Mouse (Mus musculus): ENCODE data around the gene Mrtfb.

Mrtfb gene

DNA sequence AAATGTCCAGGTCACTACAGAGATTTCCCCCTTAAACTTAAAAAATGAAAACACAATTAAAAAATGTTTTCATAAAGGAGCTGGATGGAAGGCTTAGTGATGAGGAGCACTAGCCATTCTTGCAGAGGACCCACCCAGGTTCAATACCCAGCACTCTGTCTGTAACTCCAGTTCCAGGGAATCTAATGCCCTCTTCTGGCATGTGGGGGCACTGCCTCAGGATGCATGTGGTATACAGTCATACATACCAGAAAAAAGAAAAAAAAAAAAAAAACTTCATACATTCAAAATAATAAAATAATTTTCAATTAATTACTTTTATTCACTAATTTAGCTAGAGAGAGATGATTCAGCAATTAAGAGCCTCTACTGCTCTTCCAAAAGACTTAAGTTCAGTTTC is 95.0 kb downstream of the Mrtfb start:
- no peak for DNase-seq (ENCODE audit: low read depth, low spot score)

DNA sequence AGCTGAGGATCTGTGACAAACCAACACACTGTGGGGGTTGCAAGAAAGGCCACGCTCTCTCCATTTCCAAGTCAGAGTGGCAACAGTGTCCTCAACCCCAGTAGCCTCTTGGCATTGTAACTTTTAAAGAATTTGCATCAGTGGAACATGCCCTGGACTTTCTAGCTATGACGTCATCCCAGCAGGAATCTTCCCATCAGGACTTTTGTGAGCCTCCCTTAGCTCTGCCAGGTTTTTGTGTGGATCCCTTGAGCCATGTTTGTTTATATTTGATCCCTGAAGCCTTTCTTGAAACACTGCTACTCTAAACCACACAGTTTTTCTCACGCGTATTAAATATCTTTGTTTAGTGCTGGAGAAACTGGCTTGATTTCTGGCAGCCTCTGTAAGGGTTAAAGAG is 97.6 kb downstream of the Mrtfb start:
- DNase-seq (ENCODE audit: low read depth, low spot score): no peak

DNA sequence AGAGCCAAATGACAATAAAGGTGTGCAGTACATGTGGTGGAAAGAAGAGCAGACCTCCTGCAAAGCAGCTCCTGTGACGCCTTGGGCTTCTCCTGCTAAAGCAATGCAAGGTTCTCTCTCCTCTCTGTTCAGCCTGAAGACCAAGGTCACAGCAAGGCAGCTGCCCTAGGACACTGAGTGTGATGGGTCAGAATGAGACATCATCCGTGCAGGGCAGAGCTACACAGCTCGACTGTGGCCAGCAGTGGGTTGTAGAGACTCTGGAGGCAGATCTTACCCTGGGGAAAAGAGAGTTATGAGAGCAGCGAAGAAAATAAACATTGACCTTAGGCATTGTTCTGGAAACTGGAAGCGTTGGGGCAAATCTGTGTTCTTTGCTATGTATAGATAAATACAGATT is 98.2 kb downstream of the Mrtfb start:
- DNase-seq (ENCODE audit: low read depth, low spot score): no peak

DNA sequence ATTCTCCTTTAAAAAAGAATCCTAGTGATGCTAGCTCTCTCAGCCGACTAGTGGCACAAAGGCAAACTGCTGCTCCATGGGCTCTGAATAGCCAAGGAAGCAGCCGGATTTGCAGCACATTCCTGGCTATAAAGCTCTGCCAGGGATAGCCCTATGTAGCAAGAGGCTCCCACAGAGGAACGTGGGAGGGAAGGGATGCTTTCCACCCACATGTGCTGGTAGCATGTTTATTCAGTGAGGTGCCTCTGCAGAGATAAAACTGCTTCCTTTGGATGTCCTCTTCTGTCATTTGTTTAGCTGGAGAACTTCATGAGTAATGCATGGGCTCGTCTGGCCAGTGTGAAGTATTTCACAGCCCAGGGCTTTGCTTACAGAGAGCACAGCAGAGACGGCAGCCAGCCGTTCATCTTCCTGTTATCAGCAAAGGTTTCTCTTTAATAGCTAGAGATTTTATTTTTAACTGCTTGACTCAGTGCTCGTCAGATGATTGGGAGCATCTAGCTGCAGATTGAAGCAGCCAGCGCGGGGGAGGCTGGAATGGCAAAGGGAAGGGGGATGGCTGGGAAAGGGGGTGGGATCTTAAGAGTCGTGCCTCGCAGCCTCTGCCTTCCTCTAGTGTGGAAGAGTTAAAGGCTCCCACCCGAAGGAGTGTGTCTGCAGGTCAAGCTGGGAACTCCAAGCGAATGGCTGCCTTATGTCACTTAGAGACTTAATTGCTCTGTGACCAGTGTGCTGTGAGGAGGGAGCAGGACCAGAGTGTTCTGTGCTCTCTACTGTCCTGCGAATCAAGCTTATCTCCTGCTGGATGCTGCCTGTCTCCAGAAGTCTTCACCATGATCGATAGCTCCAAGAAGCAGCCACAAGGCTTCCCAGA is 101.8 kb downstream of the Mrtfb start:
- DNase-seq (ENCODE audit: low read depth, low spot score): peak; percentile 95

DNA sequence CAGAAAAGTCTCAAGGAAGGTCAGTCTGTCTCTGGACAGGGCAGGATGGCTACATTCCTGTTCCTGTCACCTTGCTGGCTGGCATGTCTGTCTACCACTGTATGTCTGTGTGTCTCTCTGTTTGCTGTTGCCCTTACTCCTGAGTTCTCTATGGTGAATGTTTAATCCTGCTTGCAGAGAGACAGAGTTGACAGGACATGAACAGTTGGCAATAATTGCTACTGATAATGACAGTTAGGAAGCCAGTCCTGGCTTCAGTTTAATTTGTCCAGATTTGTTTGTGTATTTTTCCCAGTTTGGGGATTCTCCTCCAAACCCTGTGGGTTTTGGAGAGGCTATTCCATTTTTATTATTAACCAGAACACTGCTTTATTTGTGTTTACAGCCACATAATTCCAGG is 102.5 kb downstream of the Mrtfb start:
- DNase-seq (ENCODE audit: low read depth, low spot score): no peak

DNA sequence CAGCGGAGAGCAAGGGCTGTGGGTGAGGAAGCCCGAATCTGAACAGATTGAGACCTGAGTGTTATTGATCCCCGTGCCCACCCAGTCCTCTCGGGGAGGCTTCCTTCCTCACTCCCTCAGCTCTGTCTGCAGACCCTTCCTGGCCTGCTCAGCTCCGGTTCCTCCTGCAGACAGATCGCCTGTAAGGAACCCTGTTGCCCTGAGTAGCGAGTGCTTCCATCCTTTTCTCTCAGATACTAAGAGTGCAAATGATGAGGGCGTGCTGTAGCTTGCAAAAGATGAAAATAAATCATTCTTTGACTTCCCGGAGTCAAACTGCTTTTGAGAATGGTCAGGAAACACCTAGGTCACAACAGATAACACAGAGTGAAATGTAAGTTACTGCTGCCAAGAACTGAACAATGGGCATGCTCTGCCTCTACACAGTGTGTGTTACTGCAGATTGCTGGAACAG is 103.2 kb downstream of the Mrtfb start:
- no peak for DNase-seq (ENCODE audit: low read depth, low spot score)

DNA sequence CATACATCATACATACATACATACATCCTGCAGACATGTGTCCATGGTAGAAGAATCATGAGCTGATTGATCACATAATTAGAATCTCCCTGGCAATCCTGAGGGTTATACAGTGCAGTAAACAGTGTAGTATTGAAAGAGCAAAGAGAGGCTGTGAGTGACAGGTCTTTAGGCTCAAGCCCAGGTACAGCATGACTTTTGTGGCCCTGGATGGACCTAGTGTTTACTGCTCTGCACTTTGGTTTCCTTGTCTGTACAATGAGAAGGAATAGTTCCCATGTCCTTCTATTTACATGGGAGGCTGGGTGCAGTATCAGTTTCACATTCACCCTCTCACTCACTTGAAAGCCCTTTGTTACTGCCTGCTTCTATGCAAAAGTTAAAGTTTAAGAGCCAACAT is 103.9 kb downstream of the Mrtfb start:
- no peak for DNase-seq (ENCODE audit: low read depth, low spot score)

DNA sequence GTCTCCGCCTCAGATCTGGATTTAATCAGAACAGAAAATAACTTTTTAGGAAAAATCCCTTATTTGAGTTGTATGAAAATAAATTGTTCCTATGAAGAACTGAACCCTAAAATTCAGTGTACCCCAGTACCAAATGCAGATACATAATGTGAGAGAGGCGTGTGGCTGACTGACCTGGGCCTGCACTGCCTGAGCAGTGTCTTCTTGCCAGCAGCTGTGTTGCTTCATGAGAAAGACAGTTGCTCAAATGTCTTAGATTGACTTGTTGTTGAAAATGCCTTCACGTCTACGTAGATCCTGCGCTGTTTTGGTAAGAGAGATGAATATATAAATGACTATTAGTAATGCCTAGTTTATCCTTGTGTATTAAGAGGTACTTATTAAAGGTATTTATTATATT is 104.6 kb downstream of the Mrtfb start:
- no peak for DNase-seq (ENCODE audit: low read depth, low spot score)

DNA sequence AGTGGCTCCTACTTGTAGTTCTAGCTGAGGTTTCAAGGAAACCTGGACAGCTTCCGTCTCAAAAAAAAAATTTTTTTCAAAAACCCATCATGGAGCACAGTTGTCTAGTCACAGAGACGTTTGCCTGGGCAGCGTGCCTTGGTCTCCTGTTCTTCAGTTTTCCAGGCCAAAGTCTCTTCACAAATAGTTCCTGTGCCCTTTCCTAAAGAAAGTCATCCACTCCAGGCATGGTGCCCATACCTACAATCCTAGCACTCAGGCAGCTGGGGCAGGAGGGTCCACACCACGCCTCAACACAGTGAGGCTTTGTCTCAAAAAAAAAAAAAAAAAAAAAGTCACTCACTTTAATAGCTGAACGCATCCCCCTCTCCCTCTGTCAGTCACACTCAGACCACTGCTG is 106.9 kb downstream of the Mrtfb start:
- DNase-seq (ENCODE audit: low read depth, low spot score): no peak

DNA sequence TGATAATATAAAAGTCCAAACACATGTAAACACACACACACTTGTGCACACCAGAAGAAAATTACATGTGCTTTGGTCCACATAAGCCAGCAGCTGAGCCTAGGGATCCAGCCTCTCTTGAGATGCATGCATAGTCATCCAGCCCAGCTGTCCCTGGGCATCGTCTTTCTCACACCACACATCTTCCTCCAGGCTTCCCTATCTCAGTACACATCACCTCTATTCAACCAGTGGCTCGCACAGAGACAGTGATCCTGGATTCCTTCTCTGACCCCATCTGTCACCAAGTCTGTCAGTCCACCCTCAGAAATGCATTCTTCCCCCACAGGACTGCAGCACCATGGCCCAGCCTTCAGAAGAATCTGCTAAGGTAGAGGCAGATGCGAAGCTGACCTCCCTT is 107.9 kb downstream of the Mrtfb start:
- no peak for DNase-seq (ENCODE audit: low read depth, low spot score)

DNA sequence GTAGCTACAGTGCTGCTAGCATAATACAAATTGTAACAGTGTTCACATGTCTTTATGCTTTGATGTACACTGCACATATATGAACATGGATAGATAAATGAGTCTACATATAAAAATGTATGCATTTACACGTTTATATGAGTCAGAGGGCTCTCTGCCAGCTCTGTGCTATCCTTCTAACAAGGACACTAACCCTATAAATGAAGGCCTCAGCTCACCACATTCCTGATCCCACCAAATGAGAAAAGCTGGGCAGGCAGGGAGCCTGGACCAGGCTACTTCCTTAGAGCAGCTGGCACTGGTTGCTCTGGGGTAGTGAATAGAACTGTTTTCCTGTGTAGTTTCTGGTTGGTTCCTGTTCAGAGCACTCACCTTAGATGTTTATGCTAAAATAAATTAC is 110.0 kb downstream of the Mrtfb start:
- DNase-seq (ENCODE audit: low read depth, low spot score): no peak

DNA sequence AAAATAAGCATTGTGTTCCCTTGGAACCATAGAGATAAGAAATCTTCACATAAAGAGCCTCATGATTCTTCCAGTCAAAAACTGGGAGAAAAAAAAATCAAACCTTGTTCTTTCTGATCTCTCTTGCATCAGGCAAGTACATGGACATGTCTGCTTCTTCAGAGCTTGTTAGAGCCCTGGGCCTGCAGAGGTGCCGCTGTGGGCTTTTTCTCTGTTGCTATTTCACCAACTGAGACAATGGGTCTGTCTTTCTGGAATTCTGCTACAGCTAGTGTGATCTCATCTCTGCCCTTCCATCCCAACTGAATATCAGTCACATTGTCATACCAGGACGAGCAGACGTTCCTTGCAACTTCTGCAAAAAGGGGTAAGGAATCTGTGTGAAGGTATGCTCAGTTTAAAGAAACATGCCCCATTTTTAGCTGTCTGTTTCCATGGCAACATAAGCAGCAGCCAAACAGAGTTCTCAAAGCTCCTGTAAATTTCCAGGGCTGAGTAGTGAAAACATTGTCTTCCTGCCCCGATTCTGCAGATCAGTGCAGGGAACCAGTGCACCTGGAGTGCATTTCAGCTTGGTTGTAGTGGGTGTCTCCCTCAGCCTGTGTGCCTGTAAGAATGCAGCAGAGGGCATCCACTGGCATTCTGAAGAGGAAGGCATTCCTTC is 110.7 kb downstream of the Mrtfb start:
- DNase-seq (ENCODE audit: low read depth, low spot score): peak; percentile 90

DNA sequence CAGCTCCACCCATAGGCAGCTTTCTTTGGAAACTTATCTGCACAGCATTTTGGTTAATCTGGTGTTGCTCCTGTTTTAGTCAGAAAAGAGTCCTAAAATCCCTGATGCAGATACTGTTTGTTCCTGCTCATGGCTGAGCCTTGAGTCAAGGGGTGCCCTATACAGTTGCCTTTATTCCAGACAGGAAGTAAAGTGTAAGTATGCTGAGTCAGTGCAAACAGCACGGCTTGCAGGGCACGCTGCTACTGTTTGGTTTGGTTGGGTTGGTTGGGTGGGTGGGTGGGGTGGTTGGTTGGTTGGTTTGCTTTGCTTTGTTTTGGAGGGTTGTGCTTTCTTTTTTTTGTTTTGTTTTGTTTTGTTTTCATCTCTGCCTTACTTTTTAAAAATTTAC is 111.2 kb downstream of the Mrtfb start:
- no peak for DNase-seq (ENCODE audit: low read depth, low spot score)

DNA sequence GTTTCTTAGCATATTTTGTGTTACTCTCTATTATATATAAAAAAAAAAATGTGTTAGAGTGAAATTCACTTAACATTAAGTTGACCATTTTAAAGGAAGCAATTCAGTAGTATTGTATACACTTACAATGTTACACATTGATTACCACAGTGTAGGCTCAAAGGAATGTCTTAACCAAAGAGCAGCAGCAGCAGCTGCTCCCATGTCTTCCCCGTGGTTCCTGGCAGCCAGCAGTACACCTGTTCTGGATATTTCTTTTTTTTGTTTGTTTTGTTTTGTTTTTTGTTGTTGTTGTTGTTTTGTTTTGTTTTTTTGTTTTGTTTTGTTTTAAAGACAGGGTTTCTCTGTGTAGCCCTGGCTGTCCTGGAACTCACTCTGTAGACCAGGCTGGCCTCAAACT is 112.4 kb downstream of the Mrtfb start:
- no peak for DNase-seq (ENCODE audit: low read depth, low spot score)

DNA sequence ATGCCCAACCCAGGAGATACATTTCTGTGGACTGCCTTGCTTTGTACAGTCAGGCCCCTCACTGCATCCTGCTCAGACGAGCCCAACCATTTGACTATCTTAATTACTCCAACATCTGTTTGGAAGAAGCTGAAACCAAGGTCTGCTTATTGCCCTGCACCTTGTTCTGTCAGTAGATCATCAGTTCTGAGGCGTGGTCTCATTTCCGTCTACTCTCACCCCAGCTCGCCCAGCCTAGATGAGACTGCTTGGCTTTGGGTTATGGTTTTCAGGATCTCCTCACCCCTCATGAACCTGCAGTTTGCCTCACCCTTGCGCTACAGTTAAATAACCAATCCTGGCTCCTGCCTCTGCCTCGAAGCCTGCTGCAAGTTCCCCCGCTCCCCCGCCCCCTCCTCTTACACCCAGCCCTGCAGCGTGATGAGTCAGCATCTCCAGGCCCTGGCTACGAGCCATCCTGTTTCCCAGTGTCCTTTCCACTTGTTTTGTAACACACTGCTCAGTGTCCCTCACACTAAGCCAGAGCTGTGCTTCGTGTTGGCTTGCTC is 115.5 kb downstream of the Mrtfb start:
- peak; percentile 86 for DNase-seq (ENCODE audit: low read depth, low spot score)

DNA sequence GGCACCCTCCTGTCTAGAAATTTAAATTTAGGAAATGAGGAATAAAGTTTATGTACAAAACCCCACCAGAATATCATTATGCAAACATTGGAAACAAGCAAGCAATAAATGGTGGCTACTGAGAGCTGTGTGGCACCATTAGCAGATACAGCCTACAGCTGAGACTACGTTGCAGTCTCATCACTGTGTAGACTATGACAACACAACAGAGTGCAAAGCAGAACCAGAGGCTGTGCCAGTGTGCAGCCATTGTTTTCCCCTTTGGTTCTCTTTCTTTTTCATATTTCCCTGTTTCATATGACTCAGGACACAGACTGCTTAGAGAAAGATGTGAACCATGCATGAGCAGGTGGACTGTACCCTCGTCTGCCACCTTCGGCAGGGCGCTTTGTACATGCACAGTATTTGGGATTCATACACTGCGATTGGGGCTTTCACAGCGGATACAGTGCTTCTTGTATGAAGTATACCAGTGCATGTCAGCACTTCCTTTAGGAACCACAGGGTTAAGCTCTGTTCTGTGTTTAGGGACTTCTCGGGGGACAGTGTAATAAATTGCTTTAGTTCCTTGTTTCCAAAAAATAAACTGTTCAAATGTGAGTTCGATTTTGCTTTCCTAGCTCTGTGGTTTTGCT is 116.7 kb downstream of the Mrtfb start:
- no peak for DNase-seq (ENCODE audit: low read depth, low spot score)

DNA sequence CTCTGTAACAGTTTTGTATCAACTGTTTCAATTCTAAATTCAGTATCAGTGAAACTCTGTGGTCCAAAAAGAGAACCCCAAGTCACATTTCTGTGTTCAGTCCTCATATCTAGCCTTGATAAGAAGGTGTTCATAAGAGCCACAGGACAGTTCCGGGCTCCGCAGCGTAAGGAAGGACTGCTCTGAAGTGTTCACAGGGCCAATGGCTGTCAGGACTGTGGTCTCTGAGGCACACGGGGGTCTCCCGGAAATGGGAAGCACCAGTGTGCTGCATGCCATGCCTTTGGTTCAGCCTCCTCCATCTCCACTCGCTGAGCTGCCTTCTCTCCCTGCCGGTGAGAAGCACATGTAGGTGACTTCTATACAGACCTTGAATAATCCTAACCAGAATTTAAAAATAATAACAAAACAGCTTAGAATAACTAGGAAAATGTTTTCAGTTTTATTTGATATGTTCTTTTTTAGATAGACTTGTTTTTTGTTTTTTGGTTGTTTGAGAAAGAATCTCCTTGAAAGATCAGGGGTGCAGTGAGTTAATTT is 120.7 kb downstream of the Mrtfb start:
- DNase-seq (ENCODE audit: low read depth, low spot score): no peak

DNA sequence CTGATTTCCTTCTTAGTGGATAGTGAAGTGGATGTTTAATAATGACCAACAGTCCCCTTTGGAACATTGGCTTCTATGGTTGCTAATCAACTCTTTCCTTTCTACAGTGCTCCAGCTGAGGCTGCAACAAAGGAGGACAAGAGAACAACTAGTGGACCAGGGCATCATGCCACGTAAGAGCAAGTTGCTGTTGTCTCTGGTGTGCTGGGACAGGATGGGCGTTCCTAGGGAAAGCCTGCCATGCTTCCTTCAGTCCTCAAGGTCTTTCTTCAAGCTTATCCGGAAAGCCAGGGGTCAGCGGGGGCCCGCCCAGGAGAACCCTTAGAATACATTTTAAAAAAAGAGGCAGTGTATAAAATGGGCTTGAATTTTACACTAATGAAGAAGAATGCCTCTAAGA is 121.9 kb downstream of the Mrtfb start:
- DNase-seq (ENCODE audit: low read depth, low spot score): no peak

DNA sequence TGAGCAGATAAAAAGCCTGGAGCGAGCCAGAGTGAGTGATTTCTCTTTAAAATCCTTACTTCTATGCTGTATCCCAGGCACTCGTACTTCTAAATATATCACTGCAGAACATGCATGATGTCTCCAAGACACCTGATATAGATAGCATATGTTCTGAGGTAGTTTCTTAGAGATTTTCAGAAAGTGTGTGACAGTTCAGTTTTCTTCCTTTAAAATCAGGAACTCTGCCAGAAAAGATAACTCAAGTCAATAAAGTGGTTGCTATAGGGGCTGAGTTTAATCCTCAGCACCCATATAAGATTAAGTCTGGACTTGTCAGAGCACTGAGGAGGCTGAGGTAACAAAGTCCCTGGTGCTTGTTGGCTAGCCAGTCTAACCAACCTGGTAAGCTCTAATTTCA is 123.6 kb downstream of the Mrtfb start:
- DNase-seq (ENCODE audit: low read depth, low spot score): no peak

DNA sequence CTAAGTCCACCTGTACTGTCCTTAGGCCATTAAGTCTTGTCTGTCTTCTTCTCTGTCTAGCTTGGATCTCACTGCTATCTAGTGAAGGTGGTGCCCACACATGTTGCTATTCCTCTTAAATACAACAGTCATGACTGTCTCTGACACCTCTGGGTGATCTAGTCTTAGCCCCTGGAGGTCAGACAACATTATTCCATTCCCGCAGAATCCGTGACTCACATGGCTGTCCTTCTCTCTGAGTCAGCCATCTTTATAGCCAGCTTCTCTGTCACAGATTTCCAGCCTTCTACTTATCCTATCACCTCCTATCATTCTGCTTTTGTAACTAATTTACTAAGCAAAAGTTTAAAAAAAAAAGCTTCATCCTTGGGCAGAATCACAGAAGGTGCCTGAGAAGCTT is 125.5 kb downstream of the Mrtfb start:
- no peak for DNase-seq (ENCODE audit: low read depth, low spot score)

DNA sequence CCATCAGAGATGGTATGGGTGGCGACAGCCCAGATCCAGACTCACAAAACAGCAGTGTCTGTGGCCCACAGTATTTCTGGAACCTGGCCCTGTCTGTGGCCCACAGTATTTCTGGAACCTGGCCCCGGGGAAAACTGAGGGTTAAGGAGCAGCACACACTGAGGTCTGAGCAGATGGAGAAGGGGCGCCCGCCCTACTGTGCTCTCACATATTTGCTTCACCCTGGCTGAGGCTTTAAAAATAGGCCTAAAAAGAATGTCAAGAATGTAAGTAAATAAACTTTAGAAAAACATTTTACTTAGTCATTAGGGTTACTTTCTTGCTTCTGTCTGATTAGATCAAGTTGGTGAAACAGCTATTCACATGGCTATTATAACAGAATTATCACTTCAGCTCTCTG is 131.0 kb downstream of the Mrtfb start:
- no peak for DNase-seq (ENCODE audit: low read depth, low spot score)

DNA sequence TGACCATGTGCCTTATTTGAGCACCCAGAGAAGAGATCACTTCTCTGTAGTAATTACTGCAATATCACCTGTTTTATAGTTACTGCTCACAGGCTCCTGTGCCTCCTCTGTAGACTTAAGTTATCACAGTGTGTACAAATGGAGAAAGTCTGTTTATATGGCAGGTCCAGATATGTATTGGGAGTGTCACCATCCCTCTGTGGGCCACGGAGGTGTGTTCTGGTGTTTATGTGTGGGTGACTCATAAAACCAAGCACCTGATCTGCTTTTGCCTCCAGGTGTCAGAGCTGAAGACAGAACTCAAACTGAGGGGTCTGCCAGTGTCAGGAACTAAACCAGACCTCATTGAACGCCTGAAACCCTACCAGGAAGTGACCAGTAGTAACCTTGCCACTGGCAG is 144.1 kb downstream of the Mrtfb start:
- no peak for DNase-seq (ENCODE audit: low read depth, low spot score)

Data from telencephalon, adult 2 months (tissue).